Mouse (Mus musculus) thymus, adult 2 months (tissue): ENCODE data around the gene Gskip. TPM values are rescaled to one million over a fixed set of nuclear protein-coding genes. Genes with fewer than 3 reads are reported as not detected.

ENCODE experiments used
- DNase-seq: peaks from one replicate; pipeline ENCODE4 v3.0.0; 2021
- H3K27ac ChIP-seq: fragments of 200-500 bp; 2 replicates; pipeline ENCODE4 v1.5.1; 2012; ENCODE audit warnings: low read length, control low read depth; ENCODE audit not compliant: control insufficient read depth, insufficient read depth
- H3K27me3 ChIP-seq: fragments of 200-500 bp; 2 replicates; pipeline ENCODE4 v1.6.1; 2012; ENCODE audit warnings: mild to moderate bottlenecking, low read length, moderate library complexity, mixed read lengths; ENCODE audit not compliant: control insufficient read depth, insufficient read depth
- H3K36me3 ChIP-seq: fragments of 200-500 bp; 2 replicates; pipeline ENCODE4 v1.6.1; 2012; ENCODE audit warnings: mild to moderate bottlenecking, low read length, moderate library complexity; ENCODE audit not compliant: control insufficient read depth, insufficient read depth
- H3K4me1 ChIP-seq: fragments of 200-500 bp; replicated peaks from 2 replicates; pipeline ENCODE4 v1.6.1; 2012; ENCODE audit warnings: low read length; ENCODE audit not compliant: control insufficient read depth, insufficient read depth
- H3K4me3 ChIP-seq: fragments of 200-500 bp; 2 replicates; pipeline ENCODE4 v1.5.1; 2012; ENCODE audit warnings: mild to moderate bottlenecking, low read length, control low read depth, moderate library complexity; ENCODE audit not compliant: control insufficient read depth, insufficient read depth
- CTCF ChIP-seq: fragments of 200-500 bp; IDR thresholded peaks from 2 replicates; pipeline ENCODE4 v1.5.1; 2012; ENCODE audit warnings: mild to moderate bottlenecking, control low read depth, low read length, moderate library complexity, borderline replicate concordance; ENCODE audit not compliant: control insufficient read depth, poor library complexity, insufficient read depth; ENCODE audit errors: extremely low read depth
- POLR2A ChIP-seq: fragments of 200-500 bp; IDR thresholded peaks from 2 replicates; pipeline ENCODE4 v1.6.1; 2012; ENCODE audit warnings: mild to moderate bottlenecking, low read length, control low read depth, moderate library complexity; ENCODE audit not compliant: control insufficient read depth, poor library complexity, insufficient read depth; ENCODE audit errors: extremely low read depth
- WGBS: fragments of 180-500 bp; shearing (Covaris S2); methylation state at CpG from one replicate; pipeline ENCODE4 v1.1.7; 2018; 5-methylcytosine and 5-hydroxymethylcytosine counted together
- polyA plus RNA-seq: library from polyadenylated mRNA; depleted of rRNA; stranded (reverse); fragments of >200 nt; gene quantifications from 2 replicates; pipeline ENCODE4 v1.2.3, GENCODE M21; 2012

Gskip gene
- polyA plus RNA-seq, 1 experiment: 12.6 TPM

DNA sequence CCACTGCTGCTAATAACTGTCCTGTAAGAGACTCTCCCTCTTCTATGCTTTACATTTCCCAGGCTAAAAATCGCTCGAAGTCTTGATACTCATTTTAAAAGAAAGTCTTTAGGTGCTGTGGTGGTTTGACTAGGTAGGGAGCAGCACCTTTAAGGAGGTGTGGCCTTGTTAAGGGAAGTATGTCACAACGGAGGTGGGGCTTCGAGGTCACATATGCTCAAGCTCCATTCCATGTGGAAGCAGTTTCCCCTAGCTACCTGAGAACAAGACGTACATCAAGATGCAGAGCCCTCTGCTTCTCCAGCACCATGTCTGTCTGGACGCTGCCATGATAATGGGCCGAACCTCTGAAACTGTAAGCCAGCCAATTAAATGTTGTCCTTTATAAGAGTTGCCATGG, 6.4 kb upstream of the Gskip start:
- Histone ChIP-seq H3K27ac (no peak overlapping the region), H3K36me3 (peaks cover 12% of the 10 kb centered on the region), H3K4me3 (no peak overlapping the region), H3K4me1 (peaks cover 1% of the 10 kb centered on the region; the same call in 1 of the 2 replicates), H3K27me3 (no peaks in the 10 kb centered on the region)
- TF ChIP-seq POLR2A (no peak), CTCF (no peak)
- no peak for DNase-seq
- 98% methylated on average over 7 of the region's 7 CpGs for WGBS

DNA sequence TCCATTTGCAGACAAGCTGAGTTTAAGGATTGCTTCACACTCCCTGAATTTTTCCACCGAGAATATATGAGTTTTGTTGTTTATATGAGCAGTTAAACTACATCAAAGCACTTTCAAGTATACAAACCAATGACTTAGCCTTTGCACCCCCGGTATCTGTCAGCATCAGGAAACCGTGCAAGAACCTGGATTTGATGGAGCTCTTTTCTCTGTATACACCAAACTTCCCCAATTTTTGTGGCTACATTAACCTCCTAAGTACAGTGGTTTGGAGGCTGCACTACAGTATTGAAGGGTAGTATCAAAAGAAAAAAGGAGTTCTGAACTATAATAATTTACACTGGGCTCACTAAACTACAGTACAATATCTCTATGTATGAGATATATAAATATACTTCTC, 5.9 kb upstream of the Gskip start:
- DNase-seq: no peak
- 40% methylated on average over 3 of the region's 3 CpGs for WGBS
- TF ChIP-seq CTCF (no peak), POLR2A (no peak)
- Histone ChIP-seq H3K4me3 (no peak overlapping the region), H3K27ac (no peak overlapping the region), H3K27me3 (no peaks in the 10 kb centered on the region), H3K36me3 (peaks cover 7% of the 10 kb centered on the region), H3K4me1 (peaks cover 2% of the 10 kb centered on the region; the same call in 1 of the 2 replicates)

DNA sequence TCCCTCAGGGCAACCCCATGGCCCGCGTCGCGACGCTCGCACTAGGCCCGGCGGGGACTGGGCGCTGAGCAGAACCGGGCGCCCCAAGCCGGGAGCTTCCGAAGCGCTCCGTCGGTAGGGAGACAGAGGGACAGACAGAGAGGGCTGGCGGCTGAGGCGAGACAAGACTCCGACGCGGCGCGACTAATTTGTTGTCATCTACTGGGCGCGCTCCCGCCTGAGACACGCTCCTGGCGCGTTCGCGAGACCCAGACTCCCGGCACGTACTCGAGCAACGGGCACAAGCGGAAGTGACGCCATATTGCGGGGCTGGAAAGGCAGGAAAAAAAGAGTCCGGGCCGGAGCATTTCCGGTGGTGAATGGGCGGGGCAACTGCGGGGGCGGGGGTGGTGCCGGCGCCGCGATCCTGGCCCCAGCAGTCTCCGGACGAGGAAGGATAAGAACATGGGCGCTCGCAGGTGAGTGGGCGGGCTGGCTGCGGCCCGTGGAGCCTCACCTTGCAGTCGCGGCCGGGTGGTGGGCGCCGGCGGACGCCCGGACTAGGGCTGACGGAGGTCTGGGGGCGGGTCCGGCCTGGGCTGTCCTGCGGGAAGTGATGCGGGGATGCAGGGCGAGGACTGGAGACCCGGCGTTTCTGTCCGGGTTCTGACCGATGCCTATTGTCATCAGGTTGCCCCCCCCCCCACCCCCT, 517 bp downstream of the Gskip start, which contains the start of gene Atg2b:
Atg2b (minus strand) TSS at position 211 of the 691 bp plus-strand sequence.
- DNase-seq: peak; percentile 93
- TF ChIP-seq CTCF: no peak
- peak; percentile 63; the same call in 1 of the 2 replicates for TF ChIP-seq POLR2A
- Histone ChIP-seq H3K36me3 (no peaks in the 10 kb centered on the region), H3K27me3 (no peaks in the 10 kb centered on the region), H3K4me3 (peak within 1 kb of the TSS; percentile 75), H3K4me1 (peaks cover 8% of the 10 kb centered on the region), H3K27ac (peak within 1 kb of the TSS; percentile 11)
- WGBS: under 1% methylated on average over 72 of the region's 73 CpGs

DNA sequence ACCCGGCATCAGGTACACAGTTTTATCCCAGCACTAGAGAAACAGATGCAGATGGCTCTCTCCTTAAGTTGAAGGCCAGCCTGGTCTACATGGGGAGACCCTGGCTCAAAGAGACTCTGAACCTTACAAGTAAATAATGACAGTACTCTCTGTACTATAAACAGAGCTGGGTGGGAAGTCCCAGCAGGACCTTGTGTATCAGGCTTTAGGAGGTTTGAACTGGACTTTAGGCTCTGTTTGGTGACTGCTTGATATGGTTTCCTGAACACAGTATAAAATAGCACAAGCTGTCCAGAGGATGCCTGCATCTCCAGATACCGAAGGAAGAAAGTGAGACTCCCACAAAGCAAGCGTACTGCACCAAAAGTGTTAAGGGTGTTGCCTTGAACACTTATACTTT, 2.2 kb downstream of the Gskip start:
- H3K27ac ChIP-seq: no peak overlapping the region
- no peak for DNase-seq
- H3K27me3 ChIP-seq: no peaks in the 10 kb centered on the region
- TF ChIP-seq CTCF (no peak), POLR2A (no peak)
- H3K36me3 ChIP-seq: peaks cover 3% of the 10 kb centered on the region; the same call in 1 of the 2 replicates
- WGBS: 91% methylated on average over 3 of the region's 3 CpGs
- peaks cover 8% of the 10 kb centered on the region for H3K4me1 ChIP-seq
- H3K4me3 ChIP-seq: no peak overlapping the region

DNA sequence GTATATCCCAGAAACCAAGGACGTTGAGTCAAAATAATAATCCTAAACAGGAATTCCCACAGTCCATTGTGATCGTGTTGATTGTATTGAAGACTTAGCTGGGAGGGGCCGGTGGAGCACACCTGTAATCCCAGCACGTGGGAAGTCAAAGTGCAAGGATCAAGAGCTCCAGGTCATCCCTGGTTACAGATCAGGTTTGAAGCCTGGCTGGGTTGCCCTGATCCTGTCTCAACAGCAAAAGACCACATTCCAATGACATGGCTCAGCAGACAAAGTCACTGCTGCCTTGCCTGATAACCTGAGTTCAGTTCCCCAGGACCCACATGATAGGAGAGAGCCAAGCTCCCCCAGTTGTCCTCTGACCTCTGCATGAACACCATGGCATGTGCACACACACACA, 2.8 kb downstream of the Gskip start:
- Histone ChIP-seq H3K36me3 (peaks cover 7% of the 10 kb centered on the region; the same call in 1 of the 2 replicates), H3K27me3 (no peaks in the 10 kb centered on the region), H3K4me1 (peaks cover 8% of the 10 kb centered on the region), H3K4me3 (no peak overlapping the region), H3K27ac (no peak overlapping the region)
- TF ChIP-seq POLR2A: no peak
- no peak for TF ChIP-seq CTCF
- WGBS: 91% methylated on average over 4 of the region's 4 CpGs
- DNase-seq: no peak

DNA sequence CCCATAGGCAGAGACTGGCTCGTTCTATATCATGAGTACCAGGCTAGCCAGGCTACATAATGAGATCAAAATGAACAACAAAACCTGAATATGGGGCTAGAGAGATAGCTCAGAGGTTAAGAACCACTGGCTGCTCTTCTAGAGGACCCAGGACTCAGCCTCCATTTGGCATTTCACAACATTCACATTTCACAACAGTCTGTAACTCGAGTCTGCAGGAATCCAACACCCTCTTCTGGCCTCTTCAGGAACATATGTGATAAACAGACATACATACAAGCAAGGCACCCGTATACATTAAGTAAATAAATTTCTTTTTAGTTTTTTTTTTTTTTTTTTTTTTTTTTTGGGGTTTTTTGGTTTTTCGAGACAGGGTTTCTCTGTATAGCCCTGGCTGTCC, 3.9 kb downstream of the Gskip start:
- no peak for DNase-seq
- Histone ChIP-seq H3K27ac (no peak overlapping the region), H3K36me3 (peaks cover 7% of the 10 kb centered on the region; the same call in 1 of the 2 replicates), H3K4me1 (peaks cover 6% of the 10 kb centered on the region), H3K27me3 (no peaks in the 10 kb centered on the region), H3K4me3 (no peak overlapping the region)
- TF ChIP-seq POLR2A (no peak), CTCF (no peak)
- 88% methylated on average over 4 of the region's 4 CpGs for WGBS
